Mouse (Mus musculus) left cerebral cortex, adult 18-20 months (tissue): ENCODE results near the gene Insyn1. TPM values are rescaled to one million over a fixed set of nuclear protein-coding genes. Genes with fewer than 3 reads are reported as not detected.

Experiments used
- DNase-seq, 2 experiments: peaks; one replicate each; pipeline ENCODE4 v3.0.0; 2021 to 2022; ENCODE audit warnings: low spot score in 2 of 2, mixed read lengths in 1 of 2
- total RNA-seq, 2 experiments: library from RNA; stranded (reverse); gene quantifications; 2 replicates each; pipeline ENCODE4 v1.2.3; 2021

The Insyn1 gene
- total RNA-seq, 2 experiments from 2014 or later = 225 to 235 TPM

DNA sequence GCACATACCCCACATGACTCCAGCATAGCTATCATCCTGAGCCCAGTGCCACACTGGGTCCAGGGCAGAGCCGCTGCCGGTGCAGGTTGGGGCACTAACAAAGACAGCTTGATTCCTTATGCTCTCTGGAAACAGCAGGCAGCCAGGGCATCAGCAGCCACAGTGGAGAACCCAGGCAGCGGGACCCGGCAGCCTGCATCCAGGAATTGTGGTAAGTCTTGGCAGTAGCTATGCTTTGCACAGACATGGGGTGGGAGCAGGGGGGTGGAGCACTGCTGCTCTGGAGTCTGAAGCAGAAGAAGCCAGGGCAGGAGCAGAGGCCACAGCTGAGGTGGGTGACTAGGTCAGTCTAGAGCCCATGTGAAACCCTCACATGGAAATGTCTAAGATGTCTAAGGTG, 43.8 kb downstream of the Insyn1 start:
- no peak for DNase-seq

DNA sequence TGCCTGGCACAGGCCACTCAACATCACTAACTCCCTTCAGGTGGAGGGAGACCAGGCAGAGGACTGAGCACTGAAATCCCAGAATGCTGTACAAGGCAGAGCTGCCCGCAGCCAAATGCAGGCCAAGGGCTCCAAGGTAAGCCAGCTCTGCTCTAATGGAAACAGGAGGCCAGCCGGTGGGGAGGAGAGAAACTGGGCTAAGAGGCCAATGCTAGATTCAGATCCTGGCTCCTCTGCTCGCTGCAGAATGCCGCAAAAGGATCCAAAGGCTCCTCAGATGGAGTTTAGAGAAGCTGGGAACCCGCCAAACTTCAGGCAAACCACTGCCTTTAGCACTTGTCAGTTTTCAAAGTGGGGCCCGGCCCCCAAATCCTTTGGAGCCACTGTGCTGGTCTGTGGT, 44.9 kb downstream of the Insyn1 start:
- no peak for DNase-seq

DNA sequence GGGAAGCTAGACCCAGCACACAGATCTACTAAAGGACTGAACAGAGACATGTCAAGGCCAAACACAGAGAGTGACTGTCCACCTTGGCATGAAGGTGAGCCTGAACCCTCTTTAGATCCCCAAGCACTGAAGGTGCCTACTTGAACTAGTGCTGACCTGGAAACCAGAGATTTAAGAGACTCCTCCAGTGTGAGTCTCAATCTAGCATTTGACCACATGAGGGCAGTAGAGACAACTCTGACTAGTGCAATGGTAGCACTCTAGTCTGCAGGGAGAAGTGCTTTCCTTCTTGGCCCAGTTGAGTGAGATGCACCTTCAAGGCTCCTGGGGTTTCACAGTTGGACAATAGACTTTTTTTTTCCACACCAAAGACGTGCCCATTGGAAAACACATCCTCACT, 46.4 kb downstream of the Insyn1 start:
- peak; percentile 57 to 65 for DNase-seq

DNA sequence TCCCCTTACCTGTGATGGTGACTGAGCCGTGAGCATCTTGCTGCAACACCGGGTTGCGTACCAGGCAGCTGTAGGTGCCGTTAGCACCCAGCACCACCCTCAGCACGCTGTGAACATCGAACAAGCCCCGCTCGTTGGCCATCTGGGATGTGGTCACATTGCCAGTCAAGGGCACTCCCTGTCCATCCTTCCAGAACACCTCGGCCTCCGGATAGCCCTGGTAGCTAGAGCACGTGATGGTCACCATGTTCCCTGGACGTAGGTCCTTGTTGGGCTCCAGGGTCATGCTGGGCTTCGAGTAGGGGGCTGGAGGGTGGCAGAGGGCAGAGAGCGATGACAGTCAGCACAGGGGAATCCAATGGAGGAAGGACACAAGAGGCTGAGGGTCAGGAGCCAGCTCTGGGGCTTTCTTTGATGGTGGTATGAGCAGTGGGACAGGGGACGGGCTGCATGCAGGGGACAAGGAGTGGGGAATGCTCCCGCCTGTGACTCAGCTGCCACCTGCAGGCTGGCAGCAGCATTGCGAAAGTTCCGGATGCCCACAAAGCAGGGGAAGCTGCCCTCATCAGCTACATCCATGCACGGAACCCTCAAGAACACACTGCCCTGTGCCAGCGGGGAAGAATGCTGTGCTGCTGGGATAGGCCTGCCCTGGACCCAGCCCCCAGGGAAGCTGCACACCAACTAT, 47.2 kb downstream of the Insyn1 start:
- peak in 1 of 2 experiments; percentile 22 for DNase-seq

DNA sequence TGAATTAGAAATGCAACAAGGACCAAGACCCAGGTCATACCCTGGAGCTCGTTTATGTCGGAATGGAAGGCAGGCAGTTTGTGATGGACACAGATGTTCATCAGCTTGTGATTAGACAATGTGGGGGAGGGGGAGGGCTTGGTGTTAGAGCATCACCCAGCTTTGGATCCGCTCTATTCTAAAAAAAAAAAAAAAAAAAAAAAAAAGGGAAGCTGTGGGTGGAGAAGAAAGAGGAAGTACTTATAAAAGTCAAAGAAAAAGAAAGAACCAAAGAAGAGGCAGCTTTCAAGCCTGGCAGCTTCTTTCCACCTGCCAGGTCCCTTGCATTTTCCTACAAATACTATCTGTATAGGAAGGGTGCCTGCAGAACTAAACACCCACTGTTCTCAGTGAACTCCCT, 49.4 kb downstream of the Insyn1 start:
- no peak for DNase-seq

DNA sequence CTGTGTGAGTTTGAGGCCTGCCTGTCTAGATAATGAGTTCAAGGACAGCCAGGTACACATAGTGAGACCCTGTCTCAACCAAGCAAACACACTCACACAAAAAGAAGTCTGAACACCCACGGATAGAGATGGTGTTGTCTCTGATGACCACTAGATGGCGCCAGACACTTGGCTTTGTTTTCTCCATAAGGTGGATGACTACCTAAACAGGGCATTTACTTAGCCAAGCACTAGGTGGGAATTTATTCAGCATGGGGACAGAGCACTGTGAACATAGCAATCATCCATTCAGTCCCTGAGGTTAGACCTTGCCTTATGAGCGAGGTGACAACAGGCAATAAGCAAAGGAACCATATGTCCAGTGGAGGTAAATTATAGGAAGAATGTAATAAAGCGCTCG, 51.5 kb downstream of the Insyn1 start:
- peak; percentile 40 to 70 for DNase-seq

DNA sequence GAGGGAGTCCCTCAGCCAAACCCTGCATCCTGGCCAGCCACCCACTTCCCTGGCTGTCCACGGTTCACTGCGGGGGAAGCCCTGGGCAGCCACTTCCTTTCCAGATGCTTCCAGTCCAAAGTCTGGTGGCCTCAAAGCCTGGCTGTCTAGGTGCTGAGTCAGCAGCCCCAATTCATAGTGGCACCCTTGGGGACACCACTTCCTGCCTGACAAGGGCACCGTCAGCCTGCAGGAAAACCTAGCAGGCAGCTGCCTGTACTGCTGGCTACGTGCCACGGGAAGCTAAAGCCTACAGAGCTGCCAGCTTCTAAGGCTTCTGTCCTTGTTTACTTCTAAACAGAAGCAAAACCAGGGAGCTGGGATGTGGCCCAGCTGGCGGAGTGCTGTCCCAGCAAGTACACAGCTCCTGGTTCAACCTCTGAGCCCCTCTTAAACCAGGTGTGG, 53.5 kb downstream of the Insyn1 start:
- DNase-seq = peak; percentile 66 to 67

DNA sequence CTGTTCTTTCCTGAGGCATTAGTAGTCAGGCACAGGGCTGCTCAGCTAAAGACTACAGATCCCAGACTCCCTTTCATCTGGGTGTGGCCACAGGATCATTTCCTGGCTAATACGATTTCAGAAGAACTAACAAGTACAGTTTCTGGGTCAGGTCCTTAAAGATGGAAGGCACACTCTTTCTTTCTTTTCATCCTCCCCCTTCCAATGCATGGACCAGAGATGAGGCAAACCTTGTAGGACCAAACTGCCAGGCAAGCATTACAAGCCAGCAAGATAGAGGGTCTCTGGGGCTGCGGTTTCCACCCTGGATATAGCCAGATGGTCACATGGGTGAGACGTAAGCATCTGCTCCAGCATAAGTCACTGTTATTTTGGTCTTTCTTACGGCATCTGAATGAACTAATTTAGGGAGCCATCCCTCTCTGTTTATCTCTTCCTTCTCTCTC, 56.5 kb downstream of the Insyn1 start:
- DNase-seq = peak in 1 of 2 experiments; percentile 35

DNA sequence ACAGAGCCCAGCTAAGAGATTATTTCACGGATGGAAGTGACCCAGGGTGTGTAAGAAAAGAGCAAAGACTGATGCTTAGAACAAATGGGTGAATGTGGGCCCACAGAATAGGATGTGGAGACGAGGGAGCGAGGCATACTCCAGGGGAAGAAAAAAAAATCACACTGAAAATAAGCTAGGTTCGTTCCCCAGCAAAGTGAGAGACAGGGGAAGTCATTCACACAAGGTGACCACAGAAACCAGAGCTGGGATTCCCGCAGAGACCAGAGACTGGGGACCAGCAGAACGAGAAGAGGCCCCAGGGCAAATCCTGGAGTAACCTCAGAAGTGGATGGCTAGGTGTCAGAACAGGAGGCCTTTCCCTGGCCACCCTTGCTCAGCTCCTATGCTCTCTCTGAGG, 57.0 kb downstream of the Insyn1 start:
- DNase-seq = no peak

DNA sequence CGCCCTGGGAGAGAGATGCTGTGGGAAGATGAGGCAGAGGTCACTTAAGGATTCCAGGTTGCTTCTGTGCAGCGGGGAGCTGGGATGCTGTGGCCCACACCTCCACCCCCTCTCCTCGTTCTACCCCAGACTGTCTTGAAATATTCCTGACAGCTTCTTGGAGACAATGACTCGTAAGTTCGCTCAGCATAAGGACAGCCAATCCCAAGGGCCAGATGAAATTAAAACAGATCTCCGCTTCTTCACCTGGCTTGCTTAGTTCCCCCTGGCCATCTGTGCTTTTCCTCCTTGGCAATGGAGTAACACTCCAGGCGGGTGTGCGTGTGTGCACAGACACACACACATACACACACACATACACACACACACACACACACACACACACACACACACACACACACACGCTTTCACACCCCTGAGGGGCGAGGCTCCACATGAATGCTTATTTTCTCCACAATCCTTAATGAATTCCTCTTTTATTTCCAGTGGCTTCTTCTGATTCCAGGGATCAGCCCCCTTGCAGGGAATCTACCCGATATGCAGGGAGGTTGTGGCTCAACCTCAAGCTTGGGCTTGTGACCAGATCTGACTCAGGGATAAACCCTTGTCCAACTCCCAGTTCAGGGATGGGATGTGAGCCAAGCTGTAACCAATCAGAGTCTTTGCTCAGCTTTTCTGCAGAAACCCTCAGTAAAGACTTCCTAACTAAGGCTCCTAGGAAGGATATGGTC, 58.4 kb downstream of the Insyn1 start:
- peak in 1 of 2 experiments; percentile 50 for DNase-seq

DNA sequence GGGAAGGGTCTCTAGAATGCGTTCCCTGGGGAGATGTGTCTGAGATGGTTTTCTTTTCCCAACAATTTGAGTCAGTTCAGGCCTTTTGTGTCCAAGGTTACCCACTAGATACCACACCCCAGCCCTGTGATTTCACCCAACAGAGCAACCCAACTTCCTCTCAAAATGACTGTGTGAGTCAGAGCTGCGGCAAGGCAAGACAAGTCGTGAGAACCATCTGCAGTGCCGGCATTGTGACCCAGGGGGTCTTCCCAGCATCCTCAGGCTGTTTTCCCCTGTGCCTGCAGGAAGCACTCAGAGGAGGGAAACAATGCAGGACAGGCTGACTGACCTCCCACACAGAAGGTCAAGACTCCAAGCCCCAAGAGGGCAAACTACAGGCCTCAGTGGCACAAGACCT, 60.5 kb downstream of the Insyn1 start:
- no peak for DNase-seq

Other genes with a start within 250 kb of the Insyn1 start
- 10 to 100 TPM; 17.2 to 17.7 TPM for gene Pml, start 238.8 kb upstream of the Insyn1 start, total RNA-seq
- 10 to 100 TPM; 67.9 to 69.7 TPM for gene Stoml1, start 235.4 kb upstream of the Insyn1 start, total RNA-seq
- gene Loxl1, start 175.4 kb upstream of the Insyn1 start, total RNA-seq = 1 to 10 TPM; 1.5 to 2.8 TPM
- gene Tbc1d21, start 118.1 kb upstream of the Insyn1 start, total RNA-seq = not detected
- gene Cd276, start 66.8 kb downstream of the Insyn1 start, total RNA-seq = 1 to 10 TPM; 6.5 to 6.7 TPM
- 100 to 1,000 TPM; 967 to 997 TPM for gene Nptn, start 93.6 kb downstream of the Insyn1 start, total RNA-seq